Mouse (Mus musculus) cerebral cortex, adult 2 months (tissue): ENCODE data around the gene Nrp1.

Experiments used
- WGBS: fragments of 180-500 bp; shearing (Covaris S2); methylation state at CpG from one replicate; pipeline ENCODE4 v1.1.7; 2018; 5-methylcytosine and 5-hydroxymethylcytosine counted together

Nrp1 gene

DNA sequence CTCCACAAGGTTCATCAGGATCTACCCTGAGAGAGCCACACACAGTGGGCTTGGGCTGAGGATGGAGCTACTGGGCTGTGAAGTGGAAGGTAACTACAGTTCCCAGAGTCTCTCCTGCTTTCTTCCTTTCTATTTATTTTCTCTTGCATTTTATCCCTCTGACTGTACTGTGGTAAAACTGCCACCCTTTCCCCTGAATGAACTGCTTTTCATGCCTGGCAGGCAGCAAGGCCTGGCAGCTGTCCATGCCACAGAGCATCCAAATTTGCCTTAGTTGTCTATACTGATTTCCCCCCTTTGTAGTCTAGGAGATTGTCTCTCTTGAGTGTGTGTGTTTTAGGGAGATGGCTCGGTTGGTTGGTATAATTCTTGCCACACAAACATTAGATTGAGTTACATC, 117.8 kb downstream of the Nrp1 start:
- 53% methylated on average over 1 of the region's 1 CpGs for WGBS

DNA sequence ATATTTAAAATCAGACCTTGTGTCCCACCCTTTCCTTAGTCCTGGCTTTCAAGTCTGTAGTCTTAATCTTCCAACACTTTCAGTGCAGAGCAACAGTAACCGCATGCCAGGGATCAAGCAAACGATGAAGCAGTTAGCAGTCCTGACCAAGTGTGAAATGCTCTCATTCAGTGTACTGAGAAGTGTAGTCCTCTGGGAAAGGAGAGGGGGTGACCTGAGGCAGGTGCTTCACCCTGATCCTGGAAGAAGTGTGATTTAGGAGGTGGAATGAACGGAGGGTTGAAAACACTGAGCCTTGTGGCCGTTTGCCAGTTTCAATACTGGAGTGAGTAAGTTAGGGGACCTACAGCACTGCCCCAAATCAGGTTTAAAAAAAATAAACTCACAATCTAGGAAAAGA, 119.6 kb downstream of the Nrp1 start:
- WGBS = 87% methylated on average over 4 of the region's 4 CpGs

DNA sequence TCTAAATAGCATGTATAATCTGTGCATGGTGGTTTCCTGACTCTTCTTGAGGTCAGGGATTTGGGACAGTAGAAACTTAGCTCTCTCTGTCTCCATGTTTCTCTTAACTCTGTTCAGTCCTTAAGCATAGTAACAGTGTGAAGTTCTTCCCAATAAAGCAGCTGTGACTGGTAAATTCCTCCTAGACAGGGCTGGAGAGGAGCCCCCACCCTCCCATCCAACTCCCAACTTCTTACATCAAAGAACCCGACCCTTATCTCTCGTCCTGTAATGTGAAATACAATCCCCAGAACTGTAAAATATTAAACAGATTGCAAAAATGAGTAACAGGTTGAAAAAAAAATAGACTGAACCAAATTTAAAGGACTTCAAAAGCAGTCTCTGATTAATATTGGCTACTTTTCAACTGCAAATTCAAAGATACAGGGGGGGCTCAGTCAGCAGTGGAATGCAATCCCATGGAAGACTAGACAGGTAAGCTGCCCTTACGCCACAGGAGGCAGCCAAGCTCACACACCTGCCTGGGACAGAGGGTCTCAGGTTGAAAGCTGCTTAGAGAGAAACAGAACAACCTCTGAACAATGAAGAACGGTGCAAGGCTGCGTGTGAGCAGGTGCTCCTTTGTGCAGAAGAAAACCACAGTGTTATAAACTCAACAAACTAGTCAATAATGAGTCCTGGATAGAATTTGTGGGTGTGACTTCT, 121.1 kb downstream of the Nrp1 start:
- WGBS = 81% methylated on average over 5 of the region's 5 CpGs

DNA sequence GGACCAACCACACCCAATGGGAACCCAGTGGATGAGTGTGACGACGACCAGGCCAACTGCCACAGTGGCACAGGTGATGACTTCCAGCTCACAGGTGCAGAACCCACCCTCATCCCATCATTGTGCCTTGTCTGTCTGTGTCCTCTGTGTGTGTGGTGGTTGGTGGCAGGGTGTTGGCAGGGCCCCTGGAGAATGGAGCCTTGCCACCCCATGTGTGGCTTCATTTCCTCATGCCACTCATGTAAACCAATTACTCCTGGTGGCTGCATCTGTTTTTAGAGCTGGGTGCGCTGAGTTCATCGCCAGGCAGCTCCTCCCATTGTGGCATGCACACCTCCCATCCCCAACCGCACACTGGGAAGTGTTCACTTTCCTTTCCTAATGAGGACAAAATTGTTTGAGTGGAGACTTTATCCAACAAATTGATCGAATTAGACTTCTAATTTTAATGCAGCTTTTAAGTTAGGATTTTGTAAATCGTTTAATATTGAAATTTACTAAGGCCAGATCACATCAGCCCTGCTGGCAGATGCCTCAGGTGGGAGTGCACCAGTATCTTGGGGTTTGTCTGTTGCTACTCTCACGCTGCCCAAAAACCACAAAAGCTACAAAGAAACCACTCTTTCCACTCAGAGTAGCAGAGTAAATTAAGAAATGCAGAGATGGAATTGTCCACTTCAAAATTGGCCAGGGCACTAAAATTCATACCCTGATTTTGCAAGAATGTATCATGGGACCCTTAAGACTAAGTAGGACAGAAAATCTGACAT, 122.7 kb downstream of the Nrp1 start:
- WGBS = 82% methylated on average over 8 of the region's 8 CpGs

DNA sequence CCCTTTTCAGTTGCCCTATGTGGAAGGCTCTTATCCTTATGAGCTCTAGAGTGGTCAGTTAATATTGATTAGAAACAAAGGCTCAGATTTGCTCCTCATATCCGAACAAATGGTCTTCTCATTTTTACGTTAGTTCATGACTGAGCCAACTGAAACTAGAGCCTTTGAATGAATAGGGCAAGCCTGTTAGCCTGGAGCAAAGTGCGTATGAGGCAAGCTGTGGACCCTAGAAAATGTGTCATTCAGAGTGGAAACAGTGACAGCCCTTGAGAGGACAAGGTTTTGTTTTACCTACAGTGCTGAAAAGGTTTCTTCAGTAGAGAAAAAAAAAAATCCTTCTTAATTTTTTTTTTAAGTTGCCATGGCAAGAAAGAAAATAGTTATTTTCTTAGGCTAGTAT, 124.9 kb downstream of the Nrp1 start:
- whole genome bisulfite sequencing = 84% methylated on average over 3 of the region's 3 CpGs

DNA sequence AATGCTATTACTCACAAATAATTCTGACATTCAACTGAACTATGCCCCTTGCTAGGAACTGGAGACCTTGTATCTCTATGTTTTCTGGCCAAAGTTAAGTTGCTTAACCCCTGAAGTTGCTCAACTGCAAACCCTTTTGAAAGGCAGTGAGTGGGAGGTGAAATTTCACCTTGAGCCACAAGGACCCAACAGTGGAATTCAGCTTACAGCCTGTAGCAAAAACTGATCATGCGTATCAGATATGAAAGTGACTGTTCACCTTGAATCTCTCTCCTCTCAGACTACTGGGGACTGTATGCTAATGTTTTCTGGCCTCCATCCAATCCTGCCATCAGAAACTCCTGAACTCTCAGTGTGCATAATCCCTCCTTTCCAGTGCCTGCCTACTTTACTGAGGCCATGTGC, 126.3 kb downstream of the Nrp1 start:
- WGBS = 98% methylated on average over 1 of the region's 1 CpGs

DNA sequence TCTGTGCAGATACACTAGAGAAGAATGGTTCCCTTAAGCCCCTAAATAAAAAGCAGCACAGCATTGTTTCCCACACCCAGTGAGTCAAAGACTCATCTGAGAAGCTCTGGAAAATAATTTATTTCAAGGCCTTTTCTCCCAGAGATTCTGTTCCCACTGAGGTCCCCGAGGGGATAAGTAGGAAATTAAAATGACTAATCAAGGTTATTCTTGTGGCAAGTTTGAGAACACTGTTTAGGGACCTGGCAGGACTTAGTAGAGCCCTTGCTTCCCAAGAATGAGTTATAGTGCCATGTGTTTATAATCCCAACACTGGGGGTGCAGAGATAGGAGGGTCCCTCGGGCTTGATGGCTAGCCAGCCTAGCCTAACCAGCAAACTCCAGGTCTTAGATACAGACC, 127.6 kb downstream of the Nrp1 start:
- WGBS = 85% methylated on average over 2 of the region's 2 CpGs

DNA sequence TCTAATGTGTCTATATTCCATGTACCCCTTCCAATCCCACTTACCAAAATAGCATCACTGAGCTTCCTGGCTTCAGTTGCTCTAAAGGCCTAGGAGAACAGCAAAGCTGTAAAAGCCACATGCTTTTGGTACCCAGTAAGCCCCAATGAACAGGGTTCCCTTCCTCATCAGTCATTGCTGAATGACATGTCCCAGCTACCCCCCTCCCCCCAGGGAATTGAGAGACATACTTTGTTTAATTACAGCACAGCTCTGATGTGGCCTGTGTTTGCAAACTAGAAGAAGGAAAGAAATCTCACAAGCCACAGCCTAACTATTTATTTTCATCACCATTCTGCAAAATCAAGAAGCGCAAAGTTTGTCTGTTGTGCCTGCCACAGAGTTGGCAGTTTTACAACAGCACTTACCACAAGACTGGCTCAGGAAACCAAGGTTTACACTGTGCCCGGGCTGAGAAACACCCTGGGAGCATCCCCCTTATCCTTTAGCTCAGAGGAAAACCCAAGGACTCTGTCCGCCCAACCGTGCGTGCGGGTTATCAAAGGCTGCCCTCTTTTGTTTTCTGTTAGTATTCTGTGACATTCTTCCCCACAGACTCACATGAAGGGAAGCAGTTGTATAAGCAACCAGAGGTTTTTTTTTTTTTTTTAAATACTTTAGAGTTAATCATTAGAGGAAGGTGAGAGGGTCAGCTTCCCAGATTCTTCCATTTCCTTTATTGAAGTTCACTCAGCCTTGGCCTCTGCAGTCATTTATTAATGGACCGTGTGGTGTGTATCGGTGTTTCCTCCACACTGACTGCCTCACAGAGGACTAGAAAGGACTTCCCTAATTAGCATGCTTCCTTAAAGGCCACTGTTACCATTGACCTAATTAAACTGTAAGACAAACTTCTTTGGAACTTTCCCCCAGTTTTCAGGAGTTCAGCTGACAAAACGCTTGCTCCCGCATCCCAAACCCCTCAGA, 129.8 kb downstream of the Nrp1 start:
- 69% methylated on average over 10 of the region's 10 CpGs for WGBS

DNA sequence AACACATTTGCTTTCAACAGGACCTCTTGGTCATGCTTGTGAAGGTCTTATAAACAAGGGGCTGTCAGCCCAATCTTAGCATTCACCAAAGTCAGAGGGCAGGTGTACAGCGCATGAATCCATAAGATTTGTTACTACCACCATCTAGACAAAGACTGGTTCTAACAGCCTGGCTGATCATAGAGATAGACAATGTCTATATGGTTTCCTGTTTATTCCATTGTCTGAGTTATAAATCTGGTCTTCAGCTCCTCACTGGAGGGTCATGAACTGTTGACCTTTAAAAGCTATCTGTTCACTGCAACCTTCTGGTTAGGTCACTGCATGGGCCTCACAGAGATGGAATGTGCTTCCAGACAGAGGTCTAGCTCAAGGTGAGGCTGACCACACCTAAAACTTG, 130.9 kb downstream of the Nrp1 start:
- WGBS = 100% methylated on average over 1 of the region's 1 CpGs

DNA sequence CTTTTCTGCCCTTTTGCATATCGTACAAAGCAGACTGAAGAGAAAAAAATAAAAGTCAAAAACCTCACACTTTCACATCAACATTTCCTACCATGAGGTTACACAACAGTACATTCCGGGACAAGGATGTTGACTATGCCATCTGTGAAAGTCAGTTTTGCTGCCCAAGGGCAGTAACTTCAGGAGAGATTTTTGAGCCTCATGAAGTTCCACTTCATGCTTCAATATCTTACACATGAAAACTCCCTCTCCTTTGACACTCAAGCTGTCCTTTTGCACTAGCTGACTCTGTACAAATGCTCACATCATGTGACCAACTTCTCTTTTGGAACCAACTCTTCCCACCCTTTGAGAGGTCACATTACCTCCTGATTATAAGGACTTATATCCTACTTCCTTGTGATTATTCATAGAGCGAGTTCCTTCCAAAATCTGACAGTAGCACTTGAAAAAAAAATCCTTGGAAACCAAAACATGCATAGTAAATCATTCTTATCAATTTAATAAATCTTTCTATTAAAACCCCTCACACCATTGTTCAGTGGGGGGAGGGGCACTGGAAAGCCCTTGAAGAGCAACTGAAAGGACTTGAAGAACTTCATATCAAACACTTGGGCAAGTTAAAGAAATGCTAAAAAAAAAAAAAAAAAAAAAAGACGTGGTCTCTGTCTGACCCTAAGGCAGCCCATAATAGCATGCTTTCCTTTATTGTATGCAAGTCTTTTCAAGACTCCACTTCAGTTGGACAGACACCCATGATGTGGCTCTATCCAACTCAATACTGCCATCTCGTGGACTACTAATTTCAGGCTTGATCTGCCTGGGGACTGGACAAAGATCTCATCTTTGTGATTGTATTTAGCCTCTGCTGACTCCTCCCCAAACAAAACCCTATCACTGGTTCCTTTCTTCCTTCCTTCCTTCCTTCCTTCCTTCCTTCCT, 133.0 kb downstream of the Nrp1 start:
- WGBS = 48% methylated on average over 5 of the region's 5 CpGs

DNA sequence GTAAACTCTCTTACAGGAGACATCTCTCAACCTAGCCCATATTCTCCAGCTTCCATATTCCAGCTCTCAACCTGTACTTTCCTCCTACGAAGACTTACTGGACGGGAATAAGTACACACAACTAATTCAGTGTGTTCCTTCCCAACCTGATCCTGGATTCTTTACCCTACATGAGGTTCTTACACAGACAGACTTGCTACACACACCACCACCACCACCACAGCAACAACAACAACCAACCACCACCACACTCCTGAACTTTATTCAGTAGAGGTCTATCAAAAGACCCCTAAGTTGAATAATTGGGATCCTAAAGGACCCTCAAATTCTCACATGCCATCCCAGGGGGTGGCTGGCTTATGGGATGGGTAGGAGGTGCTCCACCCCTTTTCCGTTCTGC, 135.4 kb downstream of the Nrp1 start:
- 93% methylated on average over 3 of the region's 3 CpGs for WGBS

DNA sequence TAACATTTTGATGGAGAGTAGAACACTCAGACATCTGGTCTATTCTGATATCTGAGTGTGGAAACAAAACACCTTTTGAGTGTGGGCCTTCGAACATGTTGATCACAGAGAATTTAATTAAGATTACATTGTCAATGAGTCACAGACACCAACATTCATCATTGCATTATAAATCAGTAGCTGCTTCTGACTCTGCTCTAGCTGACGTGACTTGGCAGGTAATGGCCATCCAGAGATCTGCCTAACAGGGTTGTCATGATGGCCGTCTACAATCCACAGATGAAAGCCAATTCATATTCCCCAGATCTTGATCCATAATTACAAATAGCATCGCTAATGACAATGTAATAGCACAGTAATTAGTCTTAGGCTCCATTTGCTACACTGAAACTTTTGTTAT, 140.4 kb downstream of the Nrp1 start:
- WGBS = 87% methylated on average over 4 of the region's 4 CpGs

DNA sequence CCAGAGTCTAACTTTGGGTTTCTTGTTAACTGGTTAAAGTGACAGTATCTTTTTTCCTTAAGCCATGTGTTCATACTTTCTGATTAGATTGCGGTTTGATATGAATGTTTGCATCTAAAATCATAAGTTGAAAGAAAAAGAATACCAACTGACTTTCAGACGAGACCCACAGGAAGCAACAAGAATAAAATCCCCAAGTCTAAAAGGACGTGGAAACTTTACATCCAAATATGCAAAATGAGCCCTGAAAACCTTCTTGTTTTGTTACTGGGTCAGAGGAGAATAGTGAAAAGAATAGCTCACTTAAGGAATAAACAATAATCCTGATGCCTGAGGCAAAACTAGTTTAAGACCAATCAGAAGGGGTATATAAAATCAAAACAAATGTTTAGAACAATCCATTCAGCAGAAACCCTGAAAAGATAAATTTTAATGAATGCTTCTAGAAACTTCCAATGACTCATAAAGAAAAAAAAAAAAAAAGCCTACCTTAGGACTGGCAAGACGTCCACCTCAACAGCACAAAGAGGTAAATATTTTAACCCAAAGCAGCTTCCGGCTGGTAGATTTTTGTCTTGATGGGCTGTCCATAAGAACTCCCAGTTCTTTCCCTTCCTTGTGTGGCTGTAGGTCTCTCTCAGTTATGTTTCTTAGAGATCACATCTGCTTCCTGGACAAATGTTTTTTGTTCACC, 145.9 kb downstream of the Nrp1 start:
- 81% methylated on average over 5 of the region's 5 CpGs for WGBS

DNA sequence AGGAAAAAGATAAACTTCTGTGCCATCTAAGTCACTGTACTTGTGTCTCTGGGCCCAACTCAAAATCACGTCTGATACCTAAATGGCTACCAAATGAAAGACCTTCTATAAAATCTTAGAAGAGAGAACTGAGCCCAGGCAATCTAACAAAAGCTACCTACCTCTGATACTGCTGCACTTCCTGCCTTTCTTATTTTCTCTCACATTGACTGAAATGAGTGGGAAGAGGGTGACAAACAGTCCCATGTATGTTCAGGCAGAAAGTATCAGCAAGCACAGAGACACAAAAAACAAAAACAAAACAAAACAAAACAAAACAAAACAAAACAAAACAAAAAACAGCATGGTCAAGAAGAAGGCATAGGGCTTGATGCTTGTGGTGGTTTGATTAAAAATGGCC, 153.3 kb downstream of the Nrp1 start:
- WGBS = 98% methylated on average over 1 of the region's 1 CpGs

DNA sequence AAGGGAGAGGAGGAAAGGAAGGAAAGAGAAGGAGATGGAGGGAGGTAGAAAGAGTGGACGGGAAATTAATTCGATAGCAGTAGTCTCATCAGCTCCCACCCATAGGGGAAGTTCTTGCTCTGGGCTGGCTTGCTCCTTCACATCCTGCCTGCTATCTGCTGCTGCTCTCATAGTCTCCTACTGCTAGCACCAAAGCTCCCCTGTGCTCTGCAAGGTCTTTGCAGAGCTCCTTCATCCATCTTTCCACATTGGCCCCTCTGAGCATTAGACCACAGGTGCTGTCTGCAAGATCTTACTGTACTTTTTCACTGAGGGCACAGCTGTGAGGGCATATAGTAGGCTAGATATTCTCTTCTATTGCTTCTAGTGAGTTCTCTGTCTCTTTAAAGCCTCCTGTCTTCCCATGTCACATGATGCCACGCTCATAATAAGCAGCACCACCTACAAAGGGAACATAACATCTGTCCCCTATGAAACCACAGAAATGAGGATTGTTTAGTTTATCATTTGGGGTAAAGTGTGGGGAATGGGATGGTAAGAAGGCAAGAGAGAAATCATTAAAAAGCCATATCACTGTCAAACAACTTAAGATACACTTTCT, 158.5 kb downstream of the Nrp1 start:
- WGBS = 85% methylated on average over 3 of the region's 3 CpGs

DNA sequence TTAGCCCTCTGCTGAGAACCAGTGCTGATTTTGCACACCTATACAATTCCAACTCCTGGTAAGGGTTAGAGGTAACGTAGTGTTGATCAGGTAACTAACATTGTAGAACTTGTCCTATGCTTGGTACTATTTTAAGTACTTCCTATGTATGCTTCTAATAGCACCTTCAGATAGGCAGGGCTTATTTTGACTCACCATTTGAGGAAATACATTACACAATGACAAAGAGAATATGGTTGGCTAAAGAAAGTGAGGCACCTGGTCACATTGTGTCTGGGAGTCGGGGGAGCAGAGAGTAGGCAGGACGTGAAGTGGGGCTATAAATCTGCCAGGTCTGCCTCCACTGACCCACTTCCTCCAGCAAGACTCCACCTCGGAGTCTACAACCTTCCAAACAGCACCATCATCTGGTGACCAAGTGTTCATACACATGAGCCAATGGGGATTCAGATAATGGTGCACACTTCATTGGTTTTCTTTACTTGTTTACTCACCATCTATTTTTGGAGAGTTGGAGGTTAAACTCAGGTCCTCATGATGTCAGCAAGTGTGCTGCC, 159.2 kb downstream of the Nrp1 start:
- WGBS = 74% methylated on average over 4 of the region's 4 CpGs

DNA sequence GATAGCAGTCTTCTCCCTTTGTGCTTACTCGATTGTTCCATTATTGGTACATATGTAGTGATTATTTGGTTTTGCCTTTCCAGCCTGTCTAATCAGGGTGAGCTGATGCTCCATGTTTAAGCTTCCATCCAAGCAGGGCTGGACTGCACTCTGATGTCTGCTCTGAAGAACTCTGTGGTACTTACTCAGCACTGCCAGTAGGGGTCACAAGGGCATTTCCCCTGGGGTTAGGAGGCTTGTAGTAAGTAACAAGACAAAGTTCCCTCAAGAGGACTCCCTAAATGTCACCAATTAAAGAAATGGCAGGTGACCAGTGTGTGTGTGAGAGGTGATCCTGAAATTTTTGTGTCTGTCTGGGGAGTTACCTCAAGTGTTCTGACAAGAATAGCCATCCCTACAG, 161.0 kb downstream of the Nrp1 start:
- 88% methylated on average over 1 of the region's 1 CpGs for WGBS

DNA sequence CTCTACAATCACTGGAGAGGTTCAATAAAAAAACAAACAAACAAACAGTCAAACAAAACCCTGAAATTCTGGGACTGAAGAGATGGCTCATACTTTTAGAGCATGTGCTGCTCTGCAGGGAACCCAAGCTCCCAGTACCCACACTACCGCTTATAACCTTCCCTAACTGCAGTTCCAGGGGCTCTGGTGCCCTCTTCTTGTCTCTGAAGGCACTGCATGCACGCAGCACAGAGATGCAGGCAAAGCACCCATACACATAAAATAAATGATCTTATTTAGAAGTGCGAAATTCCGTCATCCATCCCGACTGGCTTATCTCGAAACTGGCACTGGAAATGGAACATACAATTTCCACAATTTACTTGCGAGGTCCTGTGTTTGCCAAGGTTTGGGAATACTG, 165.4 kb downstream of the Nrp1 start:
- 67% methylated on average over 7 of the region's 7 CpGs for WGBS

DNA sequence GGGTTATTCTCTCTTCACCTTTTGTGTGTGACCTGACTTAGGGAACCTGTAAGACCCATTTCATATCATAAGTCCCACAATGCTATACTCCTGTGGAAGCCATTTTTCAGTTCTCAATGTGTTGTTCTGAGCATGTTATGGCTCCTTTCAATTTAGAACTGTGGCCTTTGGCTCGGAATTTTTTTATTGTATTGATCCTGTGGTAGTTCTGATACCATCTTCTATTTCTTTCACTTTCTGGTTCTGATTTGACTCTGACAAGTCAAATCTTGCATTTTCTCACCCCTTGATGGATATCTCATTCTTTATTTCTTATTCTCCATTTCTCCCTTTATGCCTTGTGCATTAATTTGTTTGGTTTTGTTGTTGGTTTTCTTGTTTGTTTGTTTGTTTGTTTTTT, 167.5 kb downstream of the Nrp1 start:
- WGBS = 88% methylated on average over 1 of the region's 1 CpGs
